Mouse (Mus musculus): ENCODE data around the gene Glrx5.
A peak's percentile ranks its signal among the peaks of the same experiment; 100 is the strongest.

Glrx5 gene

DNA sequence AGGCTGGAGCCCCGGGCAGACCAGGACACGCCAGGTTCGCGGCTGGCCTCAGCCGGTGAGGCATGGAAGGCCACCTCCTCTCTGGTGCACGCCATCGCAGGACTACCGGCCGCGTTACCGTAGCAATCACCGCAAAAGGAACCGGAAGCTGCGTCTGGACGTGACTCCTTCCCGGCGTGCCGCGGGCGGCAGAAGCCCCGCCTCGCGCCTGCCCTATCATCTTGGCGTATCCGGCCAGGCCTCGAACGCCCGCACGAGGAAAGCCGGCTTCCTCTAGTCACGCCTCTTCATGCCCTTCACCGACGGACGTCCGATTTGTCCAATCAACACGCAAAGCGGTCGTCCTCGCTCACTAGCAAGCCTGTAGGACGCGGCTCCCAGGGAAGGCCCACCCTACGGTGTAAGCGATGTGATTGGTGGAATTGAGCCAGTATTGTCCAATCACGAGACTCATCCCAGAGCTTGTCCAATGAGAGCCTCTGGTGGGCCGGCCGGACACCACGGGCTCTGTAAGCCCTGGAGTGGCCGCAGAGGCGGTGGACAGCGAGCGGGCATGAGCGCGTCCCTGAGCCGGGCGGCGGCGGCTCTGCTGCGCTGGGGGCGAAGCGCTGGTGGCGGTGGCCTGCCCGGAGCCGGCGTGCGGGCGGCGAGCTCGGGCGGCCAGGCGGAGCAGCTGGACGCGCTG lies at the start of gene Glrx5:
Gene Glrx5 (plus strand): TSS at position 542 of the 685 bp plus-strand sequence.
- peak; percentile 100 for DNase-seq (ENCODE audit: low read depth, low spot score)

DNA sequence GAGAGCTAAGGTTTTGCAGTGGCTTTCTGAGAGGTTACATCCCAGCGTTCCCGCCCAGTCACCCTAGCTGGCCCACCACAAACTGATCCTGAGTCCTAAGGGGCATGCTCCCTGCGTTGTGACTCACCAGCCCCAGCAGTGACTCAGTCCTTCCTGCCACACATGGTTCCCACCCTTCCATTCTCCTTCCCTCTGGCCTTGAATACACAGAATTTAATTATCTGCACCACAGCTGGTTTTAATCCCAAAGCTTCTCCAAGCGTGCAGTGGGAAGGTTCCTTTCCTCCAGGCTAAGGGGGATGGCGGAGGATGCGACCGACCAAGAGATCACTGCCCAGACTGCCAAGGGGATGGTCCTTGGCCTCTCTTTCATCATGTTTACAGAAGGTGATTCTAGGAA lies 49.0 kb upstream of the Glrx5 start:
- DNase-seq (ENCODE audit: low read depth, low spot score), result peak; percentile 74

DNA sequence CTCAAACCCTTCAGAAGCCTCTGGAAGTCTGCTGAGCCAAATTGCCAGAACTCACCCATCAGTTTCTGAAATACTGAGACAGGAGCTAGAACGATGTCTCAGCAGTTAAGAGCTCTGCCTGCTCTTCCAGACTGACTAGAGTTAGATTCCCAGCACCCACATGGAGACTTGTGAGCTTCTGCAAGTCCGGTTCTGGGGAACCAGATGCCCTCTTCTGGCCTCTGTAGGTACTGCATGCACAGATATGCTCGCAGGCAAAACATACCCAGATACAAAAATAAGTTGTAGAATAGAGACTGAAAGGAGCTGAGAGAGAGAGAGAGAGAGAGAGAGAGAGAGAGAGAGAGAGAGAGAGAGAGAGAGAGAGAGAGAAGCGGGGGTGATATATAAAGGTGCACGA lies 47.4 kb upstream of the Glrx5 start:
- DNase-seq (ENCODE audit: low read depth, low spot score), result no peak

DNA sequence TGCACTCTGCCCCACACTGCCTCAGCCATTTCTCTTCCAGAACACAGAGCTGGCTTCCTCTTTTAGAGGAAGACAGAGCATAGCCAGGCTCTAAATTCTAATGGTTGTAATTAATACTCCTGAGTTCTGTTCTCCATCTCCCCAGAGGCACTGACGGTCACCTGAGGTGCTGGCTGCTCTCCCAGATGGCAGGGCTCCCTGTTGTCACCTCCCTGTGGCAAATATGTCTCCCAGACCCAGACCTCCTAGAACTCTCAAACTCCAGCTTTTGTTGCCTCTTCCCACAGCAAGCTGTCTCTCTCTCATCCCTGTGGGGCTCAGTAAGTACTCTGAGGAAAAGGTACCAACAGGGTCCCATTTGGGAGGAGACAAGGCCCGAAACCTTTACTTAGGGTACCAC lies 46.5 kb upstream of the Glrx5 start:
- no peak for DNase-seq (ENCODE audit: low read depth, low spot score)

DNA sequence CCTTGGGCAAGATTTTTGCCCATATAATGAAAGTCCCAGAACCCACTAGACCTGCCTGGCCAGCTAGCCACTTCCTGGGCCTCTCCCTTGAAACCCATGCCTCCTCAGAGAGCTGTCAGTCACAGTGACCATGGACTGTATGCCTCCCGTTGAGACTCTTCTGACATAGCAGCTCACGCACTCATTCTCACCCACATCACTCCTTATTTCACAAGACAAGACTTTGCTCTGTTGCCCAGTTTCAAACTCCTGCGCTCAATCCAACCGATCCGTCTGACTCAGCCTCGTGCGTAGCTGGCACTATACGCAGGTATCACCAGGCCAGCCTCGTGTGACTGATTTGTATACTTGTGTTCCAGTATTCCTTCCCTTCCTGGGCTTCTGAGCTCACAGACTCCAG lies 45.7 kb upstream of the Glrx5 start:
- DNase-seq (ENCODE audit: low read depth, low spot score), result no peak

DNA sequence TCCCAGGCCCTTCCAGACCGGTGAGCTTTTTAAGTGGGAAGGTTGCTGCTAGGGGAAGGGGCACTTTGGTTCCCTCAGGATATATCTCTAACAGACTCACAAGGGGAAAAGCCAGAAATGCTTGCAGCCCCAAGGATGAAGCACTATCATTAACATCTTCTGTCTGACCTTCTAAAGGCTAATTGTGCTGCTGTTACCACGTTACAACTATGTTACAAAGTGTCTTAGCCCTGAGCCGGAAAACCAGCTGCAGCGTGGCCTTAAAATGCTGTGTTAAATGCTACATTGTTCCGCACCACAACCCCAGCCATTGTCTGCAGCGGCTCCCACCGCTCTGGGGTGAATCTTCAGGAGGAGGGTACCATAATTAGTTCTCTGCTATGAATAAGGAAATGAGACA lies 44.6 kb upstream of the Glrx5 start:
- no peak for DNase-seq (ENCODE audit: low read depth, low spot score)

DNA sequence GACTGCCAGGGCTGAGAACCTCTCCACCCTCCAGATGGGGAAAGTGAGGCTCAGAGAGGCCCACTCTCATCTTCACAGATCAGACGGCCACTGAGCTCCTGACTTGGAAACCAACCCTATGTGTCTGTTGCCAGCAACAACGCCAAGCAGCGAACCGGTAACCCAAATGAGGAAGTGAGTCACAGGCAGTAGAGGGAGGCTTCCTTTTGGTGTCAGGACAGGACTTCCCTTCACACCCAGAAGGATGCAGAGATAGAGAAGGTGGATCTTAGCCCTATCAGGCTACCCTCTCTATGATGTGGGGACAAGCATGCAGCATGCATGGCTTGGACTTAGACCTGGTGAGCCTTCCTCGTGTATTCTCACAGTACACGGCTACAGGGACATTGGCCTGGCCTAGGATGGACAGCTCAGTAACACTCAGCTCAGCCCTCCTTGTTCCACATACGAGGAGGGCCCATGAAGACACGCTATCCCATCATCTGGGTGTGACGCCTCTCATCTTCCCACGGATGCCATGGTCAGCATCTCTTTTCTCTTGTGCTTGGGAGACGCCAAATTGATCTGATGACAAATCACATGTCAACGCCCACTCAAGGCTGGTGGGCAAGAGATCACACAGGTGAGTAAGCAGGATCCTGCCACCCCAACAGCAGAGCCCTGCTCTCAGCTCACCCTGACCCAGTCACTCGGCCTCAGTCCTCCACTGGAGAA lies 41.6 kb upstream of the Glrx5 start:
- DNase-seq (ENCODE audit: low read depth, low spot score), result no peak

DNA sequence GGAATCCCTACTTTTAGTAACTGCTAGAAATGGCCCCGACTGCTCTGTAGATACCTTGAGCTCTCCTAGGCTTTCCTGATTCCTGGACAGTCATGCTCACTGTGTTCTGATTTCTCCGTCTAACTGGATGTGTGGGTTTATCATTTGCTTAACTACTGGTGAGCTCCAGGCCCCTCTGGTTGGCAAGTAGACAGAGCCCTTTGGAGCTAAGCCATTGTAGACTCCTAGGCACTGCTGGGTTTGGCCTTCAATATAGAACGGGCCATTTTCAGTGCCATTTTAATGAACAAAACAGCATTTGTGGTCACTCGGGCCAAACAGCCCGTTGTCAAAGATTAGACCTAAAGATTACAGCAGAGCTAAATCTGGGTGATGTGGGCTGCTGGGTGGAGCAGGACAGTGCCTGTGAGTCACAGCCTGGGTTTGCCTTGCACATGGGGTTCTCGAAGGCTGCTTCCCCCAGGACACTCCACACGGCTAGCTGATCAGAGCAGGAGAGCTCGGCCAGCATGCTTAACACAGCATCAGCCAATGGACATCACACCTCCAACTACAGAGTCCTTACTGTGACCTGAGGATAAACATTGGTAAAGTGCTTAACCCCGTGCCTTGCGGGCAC lies 40.3 kb upstream of the Glrx5 start:
- DNase-seq (ENCODE audit: low read depth, low spot score), result no peak

DNA sequence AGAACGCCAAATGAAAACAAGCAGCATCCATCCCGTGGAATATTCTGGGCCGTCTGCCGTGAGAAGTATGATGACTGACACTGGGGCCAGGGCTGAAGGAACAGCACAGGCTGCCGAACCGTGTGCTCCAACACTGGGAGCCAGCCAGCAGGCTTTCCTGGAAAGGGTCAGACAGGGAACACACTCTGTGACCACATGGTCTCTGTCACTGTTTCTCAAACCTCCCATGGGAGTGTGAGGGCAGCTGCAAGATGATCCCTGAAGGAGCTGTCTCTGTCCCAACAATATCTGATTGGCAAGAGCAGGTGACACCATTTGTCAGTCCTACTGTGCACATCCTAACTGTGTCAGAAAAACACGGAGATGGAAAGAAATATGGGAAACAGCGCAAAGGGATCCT lies 39.6 kb upstream of the Glrx5 start:
- DNase-seq (ENCODE audit: low read depth, low spot score), result peak; percentile 91

DNA sequence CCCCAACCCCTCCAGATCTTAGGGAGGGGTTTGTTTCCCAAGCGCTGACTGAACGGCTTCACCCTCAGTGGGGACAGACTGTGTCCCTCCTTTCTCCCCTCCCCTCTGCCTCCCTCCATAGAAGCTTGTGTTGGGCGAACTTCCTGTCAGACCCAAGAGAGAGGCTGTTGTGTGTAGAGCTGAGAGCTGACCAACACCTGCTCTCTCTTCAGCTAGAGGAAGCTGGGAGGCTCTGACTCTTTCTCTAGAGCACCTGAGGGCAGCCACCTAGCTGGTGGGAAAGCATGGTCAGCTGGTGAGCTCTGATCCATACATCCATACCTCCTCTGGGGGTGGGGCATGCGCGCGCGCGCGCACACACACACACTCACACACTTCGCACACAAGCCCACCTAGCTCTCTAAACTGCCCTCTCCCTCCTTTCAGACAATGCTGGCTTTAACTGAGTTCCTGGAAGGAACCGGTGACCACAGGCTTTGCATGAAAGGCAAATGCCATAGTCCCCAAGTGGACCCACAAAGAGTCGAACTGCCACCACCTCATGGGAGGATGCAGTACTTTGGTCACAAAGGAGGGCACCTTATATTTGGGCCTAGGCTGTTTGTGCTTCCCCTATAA lies 37.1 kb upstream of the Glrx5 start:
- DNase-seq (ENCODE audit: low read depth, low spot score), result no peak

DNA sequence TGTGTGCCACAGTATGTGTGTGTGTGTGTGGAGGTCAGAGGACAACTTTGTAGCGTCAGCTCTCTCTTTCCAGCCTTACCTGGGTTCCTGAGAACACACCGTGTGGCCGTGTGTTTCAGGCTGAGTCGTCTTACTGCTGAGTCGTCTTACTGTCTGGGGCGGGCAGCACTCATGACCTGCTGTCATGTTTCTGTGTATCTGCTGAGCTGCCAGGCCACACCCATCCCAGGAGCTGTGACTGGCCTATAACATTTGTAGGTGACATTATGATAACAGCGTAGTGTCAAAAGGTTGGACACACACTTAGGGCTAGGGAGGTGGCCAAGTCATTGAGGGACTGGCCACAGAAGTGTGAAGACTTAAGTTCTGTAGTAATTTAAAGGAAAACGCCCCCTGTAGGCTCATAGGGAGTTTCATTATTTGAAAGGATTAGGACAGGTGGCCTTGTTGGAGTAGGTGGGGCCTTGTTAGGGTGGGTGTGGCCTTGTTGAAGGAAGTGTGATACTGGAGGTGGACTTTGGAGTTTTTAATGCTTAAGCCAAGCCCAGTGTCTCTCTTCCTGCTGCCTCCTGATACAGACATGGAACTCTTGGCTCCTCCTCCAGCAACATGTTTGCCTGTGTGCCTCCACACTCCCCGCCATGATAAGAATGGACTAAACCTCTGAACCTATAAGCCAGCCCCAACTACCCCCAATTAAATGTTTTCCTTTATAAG lies 36.3 kb upstream of the Glrx5 start:
- DNase-seq (ENCODE audit: low read depth, low spot score), result no peak

DNA sequence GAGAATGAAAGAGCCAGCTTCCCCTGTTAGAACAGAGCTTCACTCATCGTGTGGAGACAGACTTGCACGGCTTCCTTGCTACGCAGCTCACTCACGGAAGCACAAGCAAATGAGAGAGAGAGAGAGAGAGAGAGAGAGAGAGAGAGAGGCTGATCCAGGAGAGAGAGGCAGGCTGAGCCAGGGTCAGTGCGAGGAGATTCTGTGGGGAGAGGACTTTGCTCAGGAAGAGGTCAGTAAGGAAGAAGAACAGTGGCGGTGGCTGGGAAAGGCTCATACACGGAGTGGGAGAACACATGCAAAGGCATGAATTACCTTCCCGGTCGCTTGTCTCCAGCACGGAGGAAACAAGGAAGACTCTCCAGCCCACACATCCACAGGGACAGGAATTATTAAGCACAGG lies 35.3 kb upstream of the Glrx5 start:
- no peak for DNase-seq (ENCODE audit: low read depth, low spot score)

DNA sequence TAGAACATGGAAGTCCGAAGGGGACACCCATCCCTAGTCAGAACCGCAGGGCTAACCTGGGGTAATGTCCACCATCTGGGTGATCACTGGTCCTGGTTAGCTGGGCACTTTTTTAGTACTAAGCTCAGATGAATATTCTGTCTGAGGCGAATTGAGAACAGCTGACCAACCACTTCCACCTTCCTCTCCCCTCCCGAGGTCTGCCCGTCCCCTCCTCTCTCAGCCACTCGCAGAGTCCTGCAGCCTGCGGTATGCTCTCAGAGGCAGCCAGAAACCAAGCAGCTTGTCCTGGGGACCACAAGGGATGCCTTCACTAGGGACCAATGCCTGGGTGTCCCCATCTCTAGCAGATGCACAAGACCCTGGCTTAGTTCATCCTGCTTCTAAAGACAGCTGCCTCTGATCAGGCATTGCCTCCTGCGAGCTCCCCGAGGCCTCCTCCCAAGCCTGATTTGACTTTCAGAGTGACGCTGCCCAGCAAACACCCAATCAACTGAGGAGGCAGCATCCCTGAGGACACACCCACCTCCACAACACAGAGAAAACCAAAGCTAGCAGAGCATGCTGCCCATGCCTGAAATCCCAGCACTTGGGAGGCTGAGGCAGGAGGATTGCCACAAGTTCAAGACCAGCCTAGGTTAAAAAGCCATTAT lies 34.7 kb upstream of the Glrx5 start:
- no peak for DNase-seq (ENCODE audit: low read depth, low spot score)

DNA sequence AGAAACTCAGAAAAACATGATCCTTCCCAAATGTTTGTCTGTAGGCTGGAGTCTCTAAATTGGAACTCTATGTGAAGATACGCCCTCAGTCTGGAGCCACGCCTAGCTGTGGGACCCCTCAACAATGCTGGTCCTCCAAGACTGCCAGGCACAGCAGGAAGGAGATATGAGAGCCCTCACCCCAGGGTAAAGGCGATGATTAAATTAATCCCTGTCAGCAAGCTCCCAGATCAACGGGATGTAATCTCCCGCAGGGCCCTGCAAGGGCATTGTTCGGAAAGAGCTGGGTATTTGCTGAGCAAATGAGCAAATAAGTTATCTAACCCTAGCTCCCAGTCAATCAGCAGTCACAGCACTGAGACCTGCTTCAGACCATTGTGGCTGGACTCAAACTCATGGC lies 33.9 kb upstream of the Glrx5 start:
- DNase-seq (ENCODE audit: low read depth, low spot score), result no peak

DNA sequence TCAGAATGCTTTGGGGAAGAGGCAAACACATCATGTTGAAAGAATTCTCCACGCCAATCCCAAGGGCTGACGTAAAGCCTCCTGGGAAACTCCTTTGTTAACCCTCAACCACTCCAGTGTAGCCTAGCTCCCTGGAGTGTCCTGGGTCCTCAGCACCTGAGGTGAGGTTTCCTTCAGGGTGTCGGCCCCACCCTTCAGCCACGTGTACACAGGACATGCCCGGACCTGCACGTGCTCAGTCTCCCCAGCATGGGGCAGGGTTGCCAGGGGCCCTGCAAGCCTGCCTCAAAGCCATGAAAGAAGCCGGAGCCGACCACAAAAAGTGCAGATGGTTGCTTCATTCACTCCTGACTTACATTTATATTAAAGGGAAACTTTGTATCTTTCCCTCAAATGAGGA lies 33.3 kb upstream of the Glrx5 start:
- no peak for DNase-seq (ENCODE audit: low read depth, low spot score)

DNA sequence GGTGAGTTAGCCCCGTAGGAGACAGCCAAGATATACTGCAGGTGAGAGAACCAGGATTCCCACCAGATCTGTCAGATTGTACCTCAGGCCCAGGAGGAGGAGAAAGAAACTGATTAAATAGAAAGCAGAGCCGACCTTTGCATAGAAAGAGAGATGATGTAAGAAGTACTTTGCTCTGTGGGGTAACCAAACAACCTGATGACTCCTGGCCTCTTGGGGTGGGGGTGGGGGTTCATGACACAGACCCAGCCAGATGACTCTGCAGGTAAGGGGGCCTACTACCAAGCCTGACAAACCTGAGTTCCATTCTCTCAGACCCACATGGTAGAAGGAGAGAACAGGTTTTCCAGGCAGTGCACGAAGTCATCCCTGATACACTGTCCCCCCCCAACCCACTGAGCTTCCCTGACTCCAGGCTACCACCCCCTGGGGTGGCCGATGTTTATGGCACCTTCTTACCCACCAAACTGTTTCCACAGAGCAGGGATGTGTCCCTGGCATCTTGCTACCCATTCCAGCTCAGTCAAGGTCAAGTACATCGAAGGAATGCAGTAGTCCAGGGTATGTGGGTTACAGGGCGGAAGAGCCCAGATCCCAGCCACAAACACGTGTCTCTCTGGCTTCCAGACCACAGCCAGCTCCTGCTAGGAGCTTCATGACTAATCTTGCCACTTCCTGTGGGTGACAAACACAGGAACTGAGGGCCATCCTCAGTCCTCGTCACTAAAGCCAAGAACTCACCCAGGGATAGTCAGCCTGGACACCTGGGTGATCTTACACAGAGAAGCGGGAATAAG lies 31.8 kb upstream of the Glrx5 start:
- no peak for DNase-seq (ENCODE audit: low read depth, low spot score)

DNA sequence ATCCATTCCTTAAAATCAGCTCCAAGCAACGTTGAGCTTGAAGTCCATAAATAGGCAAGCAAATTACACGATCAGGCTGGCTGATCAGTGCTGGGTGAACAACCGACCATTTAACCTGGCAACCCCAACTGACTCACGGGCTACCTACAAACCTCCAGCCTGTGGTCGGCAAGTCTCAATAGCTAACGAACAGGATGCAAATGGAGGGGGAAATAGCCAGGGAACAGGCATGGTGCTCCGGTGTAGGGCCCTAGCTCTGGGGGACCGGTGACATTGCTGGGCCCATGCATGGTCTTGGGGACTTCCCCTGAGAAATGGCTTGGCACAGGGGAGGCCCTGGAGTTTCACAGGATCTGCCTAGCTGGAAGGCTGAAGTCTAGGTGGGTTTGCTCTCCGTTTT lies 31.2 kb upstream of the Glrx5 start:
- DNase-seq (ENCODE audit: low read depth, low spot score), result no peak

DNA sequence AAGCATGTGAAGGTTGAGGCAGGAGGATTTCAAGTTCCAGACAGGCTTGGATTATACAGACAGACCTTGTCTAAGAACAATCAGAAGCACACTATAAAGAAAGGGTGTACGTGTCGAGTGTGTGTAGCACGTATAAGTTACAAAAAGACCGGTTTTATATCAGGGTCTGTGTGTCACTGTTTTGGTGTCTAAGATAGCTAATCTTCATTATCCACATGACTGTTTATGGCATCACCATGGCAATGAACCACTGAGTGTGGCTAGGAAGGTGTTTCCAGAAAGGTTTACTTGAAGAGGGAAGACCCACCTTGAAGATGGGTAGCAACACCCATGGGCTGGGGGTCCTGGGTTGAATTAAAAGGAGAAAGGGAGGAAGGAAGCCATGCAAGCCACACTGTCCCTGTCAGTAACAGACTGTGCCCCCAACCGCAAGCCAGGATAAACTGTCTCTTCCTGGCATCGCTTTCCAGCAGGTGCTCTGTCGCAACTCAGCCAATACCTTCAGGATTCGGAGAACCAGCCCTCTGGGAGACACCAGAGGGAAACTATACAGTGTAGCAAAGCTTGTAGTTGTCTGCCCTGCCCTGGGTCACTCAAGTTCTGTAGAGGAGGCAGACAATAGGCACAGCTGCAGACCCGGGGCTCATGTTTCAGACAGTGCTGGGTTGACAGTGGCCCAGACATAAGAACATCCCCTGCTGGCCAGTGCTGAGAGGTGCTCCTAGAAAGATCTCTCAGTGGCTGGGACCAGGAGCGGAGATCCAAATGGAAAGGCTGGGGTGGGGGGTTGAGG lies 30.0 kb upstream of the Glrx5 start:
- no peak for DNase-seq (ENCODE audit: low read depth, low spot score)

DNA sequence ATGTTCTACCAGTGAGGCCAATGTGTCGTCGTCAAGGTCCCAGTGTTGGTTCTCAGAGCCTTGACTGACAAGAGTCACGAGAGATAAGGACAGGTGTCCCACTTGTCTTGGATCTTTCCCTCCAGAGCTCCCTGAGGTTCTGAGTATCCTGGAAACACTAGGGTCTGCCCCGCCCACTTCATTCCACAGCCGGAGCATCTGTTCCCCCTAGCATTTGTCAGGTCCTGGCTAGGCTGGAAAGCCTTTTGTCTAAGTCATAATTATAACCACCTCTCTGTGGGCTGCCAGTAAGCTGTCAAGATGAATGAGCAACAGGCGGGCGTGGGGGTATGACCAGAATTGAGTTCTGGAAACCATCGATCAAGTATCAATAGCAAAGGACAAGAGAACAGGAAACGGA lies 29.3 kb upstream of the Glrx5 start:
- no peak for DNase-seq (ENCODE audit: low read depth, low spot score)

DNA sequence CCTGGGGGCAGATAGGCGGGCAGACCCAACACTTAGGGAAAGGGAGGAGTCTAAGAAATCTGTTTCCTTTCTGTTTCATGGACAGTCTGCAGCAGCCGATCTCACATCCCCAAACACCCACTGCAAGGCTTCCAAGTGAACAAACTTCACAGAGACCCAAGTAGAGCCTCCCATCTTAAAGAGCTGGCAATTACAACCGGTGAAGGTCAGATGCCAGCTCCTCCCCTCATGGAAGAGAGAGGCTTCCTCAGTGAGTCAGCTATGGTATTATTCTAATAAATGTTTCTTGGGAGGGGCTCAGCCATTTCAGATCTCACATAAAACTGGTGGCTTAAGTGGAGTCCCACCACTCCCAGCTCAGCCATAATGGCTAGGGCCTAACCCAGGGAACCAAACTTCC lies 28.8 kb upstream of the Glrx5 start:
- DNase-seq (ENCODE audit: low read depth, low spot score), result no peak

All from skeletal muscle tissue, adult 2 months (tissue).